Mouse (Mus musculus) forebrain, embryonic 14.5 days (tissue): ENCODE measurements around the gene Grm6. TPM values are rescaled to one million over a fixed set of nuclear protein-coding genes. Genes with fewer than 3 reads are reported as not detected.
A peak's percentile ranks its signal among the peaks of the same experiment; 100 is the strongest.

Experiments used
- ATAC-seq: fragments of 200-750 bp; cut with Nextera tagmentation; 2 replicates; pipeline ENCODE4 v1.8.0; 2017; ENCODE audit warnings: mild to moderate bottlenecking, moderate library complexity
- DNase-seq: peaks from one replicate; pipeline ENCODE4 v3.0.0-alpha.2; 2015; ENCODE audit warnings: low spot score
- H3K27ac ChIP-seq: fragments of 300-500 bp; sonication (generic); 2 replicates; pipeline ENCODE4 v1.5.1; 2014; ENCODE audit warnings: low read depth, mild to moderate bottlenecking, control low read depth, low read length, moderate library complexity
- H3K27me3 ChIP-seq: fragments of 300-500 bp; sonication (generic); replicated peaks from 2 replicates; pipeline ENCODE4 v1.6.1; 2014; ENCODE audit warnings: low read length, control low read depth, mixed read lengths; ENCODE audit not compliant: control insufficient read depth, insufficient read depth
- H3K36me3 ChIP-seq: fragments of 300-500 bp; sonication (generic); 2 replicates; pipeline ENCODE4 v1.6.1; 2014; ENCODE audit warnings: low read length, control low read depth; ENCODE audit not compliant: control insufficient read depth, insufficient read depth
- H3K4me1 ChIP-seq: fragments of 300-500 bp; sonication (generic); 2 replicates; pipeline ENCODE4 v1.6.1; 2014; ENCODE audit warnings: antibody characterized with exemption, low read length, control low read depth; ENCODE audit not compliant: control insufficient read depth, insufficient read depth
- H3K4me2 ChIP-seq: fragments of 300-500 bp; sonication (generic); 2 replicates; pipeline ENCODE4 v1.6.1; 2014; ENCODE audit warnings: mild to moderate bottlenecking, control low read depth, low read length
- H3K4me3 ChIP-seq: fragments of 300-500 bp; sonication (generic); 2 replicates; pipeline ENCODE4 v1.5.1; 2014; ENCODE audit warnings: low read depth, low read length, control low read depth
- H3K9ac ChIP-seq: fragments of 300-500 bp; sonication (generic); 2 replicates; pipeline ENCODE4 v1.6.1; 2014; ENCODE audit warnings: mild to moderate bottlenecking, low read length, control low read depth, moderate library complexity
- H3K9me3 ChIP-seq: fragments of 300-500 bp; sonication (generic); replicated peaks from 2 replicates; pipeline ENCODE4 v1.6.1; 2016; ENCODE audit warnings: low read length, control low read depth, mixed read lengths; ENCODE audit not compliant: control insufficient read depth
- WGBS: fragments of 180-500 bp; shearing (Covaris S2); extraction: QIAGEN DNeasy Blood & Tissue Kit; methylation state at CpG from one replicate; pipeline ENCODE4 v1.1.7; 2014; 5-methylcytosine and 5-hydroxymethylcytosine counted together
- polyA plus RNA-seq: library from polyadenylated mRNA; unstranded; fragments of >200 nt; fragmentation: Nextera tagmentation; extraction: Ambion mirVana; gene quantifications from 2 replicates; pipeline ENCODE4 v1.2.1, GENCODE M21; 2014

The Grm6 gene
- polyA plus RNA-seq, 1 experiment from 2014 or later: not detected

GRCm38 (mm10) chr11:50848520-50849137, 1.9 kb upstream of the Grm6 start:
- Histone ChIP-seq H3K36me3 (no peaks in the 10 kb centered on the region), H3K4me2 (no peak overlapping the region), H3K27me3 (peaks cover 57% of the 10 kb centered on the region), H3K9me3 (no peaks in the 10 kb centered on the region), H3K4me1 (peaks cover 8% of the 10 kb centered on the region; the same call in 1 of the 2 replicates), H3K9ac (no peak overlapping the region), H3K4me3 (no peak overlapping the region), H3K27ac (no peak overlapping the region)
- 44% methylated on average over 3 of the region's 3 CpGs for WGBS
- ATAC-seq: no peak
- DNase-seq: no peak

GRCm38 (mm10) chr11:50849310-50849709, 1.2 kb upstream of the Grm6 start:
- 16% methylated on average over 10 of the region's 10 CpGs for WGBS
- no peaks in the 10 kb centered on the region for H3K36me3 ChIP-seq
- DNase-seq (no peak), ATAC-seq (no peak)
- peaks cover 57% of the 10 kb centered on the region for H3K27me3 ChIP-seq
- no peak overlapping the region for H3K4me2 ChIP-seq
- no peak overlapping the region for H3K27ac ChIP-seq
- peaks cover 8% of the 10 kb centered on the region; the same call in 1 of the 2 replicates for H3K4me1 ChIP-seq
- no peaks in the 10 kb centered on the region for H3K9me3 ChIP-seq
- no peak overlapping the region for H3K9ac ChIP-seq
- no peak overlapping the region for H3K4me3 ChIP-seq

- Histone ChIP-seq H3K4me2 (peak overlapping the region; percentile 76), H3K36me3 (no peaks in the 10 kb centered on the region), H3K9me3 (no peaks in the 10 kb centered on the region), H3K4me1 (peaks cover 8% of the 10 kb centered on the region; the same call in 1 of the 2 replicates), H3K27ac (no peak overlapping the region), H3K4me3 (peak overlapping the region; percentile 41), H3K27me3 (peaks cover 57% of the 10 kb centered on the region), H3K9ac (peak overlapping the region; percentile 50)
- under 1% methylated on average over 72 of the region's 72 CpGs for WGBS
- DNase-seq (peak; percentile 19), ATAC-seq (no peak)
Measured at GRCm38 (mm10) chr11:50850989-50851601, 610 bp downstream of the Grm6 start.

- Histone ChIP-seq H3K4me1 (no peaks in the 10 kb centered on the region), H3K4me3 (no peak overlapping the region), H3K4me2 (no peak overlapping the region), H3K9me3 (peaks cover 14% of the 10 kb centered on the region), H3K27ac (no peak overlapping the region), H3K27me3 (no peaks in the 10 kb centered on the region), H3K9ac (no peak overlapping the region), H3K36me3 (peaks cover 72% of the 10 kb centered on the region)
- DNase-seq (no peak), ATAC-seq (no peak)
- WGBS: 91% methylated on average over 3 of the region's 3 CpGs
Measured at GRCm38 (mm10) chr11:50878641-50879040, 28.2 kb downstream of the Grm6 start.

GRCm38 (mm10) chr11:50883756-50884155, 33.3 kb downstream of the Grm6 start:
- H3K4me3 ChIP-seq: no peak overlapping the region
- peaks cover 10% of the 10 kb centered on the region for H3K4me1 ChIP-seq
- no peaks in the 10 kb centered on the region for H3K9me3 ChIP-seq
- no peak overlapping the region for H3K9ac ChIP-seq
- H3K36me3 ChIP-seq: peaks cover 51% of the 10 kb centered on the region
- DNase-seq (no peak), ATAC-seq (no peak)
- WGBS: 85% methylated on average over 3 of the region's 3 CpGs
- no peak overlapping the region for H3K27ac ChIP-seq
- no peaks in the 10 kb centered on the region for H3K27me3 ChIP-seq
- no peak overlapping the region for H3K4me2 ChIP-seq

GRCm38 (mm10) chr11:50886231-50886932, 35.9 kb downstream of the Grm6 start:
- Histone ChIP-seq H3K4me3 (peak overlapping the region; percentile 50), H3K27me3 (no peaks in the 10 kb centered on the region), H3K4me1 (peaks cover 10% of the 10 kb centered on the region), H3K9me3 (no peaks in the 10 kb centered on the region), H3K36me3 (peaks cover 33% of the 10 kb centered on the region), H3K27ac (no peak overlapping the region), H3K9ac (peak overlapping the region; percentile 73), H3K4me2 (peak overlapping the region; percentile 81)
- WGBS: 40% methylated on average over 8 of the region's 8 CpGs
- peak; percentile 3 for DNase-seq
- ATAC-seq: no peak

GRCm38 (mm10) chr11:50886933-50887293, 36.4 kb downstream of the Grm6 start:
- Histone ChIP-seq H3K27ac (peak overlapping the region; percentile 76), H3K4me3 (peak overlapping the region; percentile 50), H3K9me3 (no peaks in the 10 kb centered on the region), H3K36me3 (peaks cover 30% of the 10 kb centered on the region), H3K4me2 (peak overlapping the region; percentile 81), H3K4me1 (peaks cover 10% of the 10 kb centered on the region), H3K27me3 (no peaks in the 10 kb centered on the region), H3K9ac (peak overlapping the region; percentile 73)
- DNase-seq (peak; percentile 35), ATAC-seq (peak; percentile 32)
- WGBS: 18% methylated on average over 10 of the region's 10 CpGs

- WGBS: 5% methylated on average over 26 of the region's 26 CpGs
- peak within 1 kb of the TSS; percentile 81 for H3K4me2 ChIP-seq
- no peaks in the 10 kb centered on the region for H3K27me3 ChIP-seq
- peak within 1 kb of the TSS; percentile 76 for H3K27ac ChIP-seq
- H3K4me1 ChIP-seq: peaks cover 10% of the 10 kb centered on the region
- DNase-seq (peak; percentile 99), ATAC-seq (peak; percentile 99)
- peak within 1 kb of the TSS; percentile 50 for H3K4me3 ChIP-seq
- no peaks in the 10 kb centered on the region for H3K9me3 ChIP-seq
- peaks cover 24% of the 10 kb centered on the region for H3K36me3 ChIP-seq
- H3K9ac ChIP-seq: peak within 1 kb of the TSS; percentile 73
Measured at GRCm38 (mm10) chr11:50887390-50888128, 37.1 kb downstream of the Grm6 start, which contains the start of gene Zfp454. TSS of gene Zfp454 (minus strand) at chr11:50887651.
